Mouse (Mus musculus): Measurements from ENCODE around the gene 4930415O20Rik.
"Not testable (repeated sequence)": the region's sequence is repeated elsewhere in the genome, so short reads cannot be mapped to it uniquely, and the experiment has no call there.

The 4930415O20Rik gene

GRCm38 (mm10) chr15:98568256-98569033 is 2.4 kb upstream of the 4930415O20Rik start:
- peak; percentile 73 for DNase-seq (ENCODE audit: low read depth, low spot score)

GRCm38 (mm10) chr15:98569216-98569615 is 1.6 kb upstream of the 4930415O20Rik start:
- DNase-seq (ENCODE audit: low read depth, low spot score), result no peak

GRCm38 (mm10) chr15:98569795-98570365 is 924 bp upstream of the 4930415O20Rik start:
- no peak for DNase-seq (ENCODE audit: low read depth, low spot score)

DNA sequence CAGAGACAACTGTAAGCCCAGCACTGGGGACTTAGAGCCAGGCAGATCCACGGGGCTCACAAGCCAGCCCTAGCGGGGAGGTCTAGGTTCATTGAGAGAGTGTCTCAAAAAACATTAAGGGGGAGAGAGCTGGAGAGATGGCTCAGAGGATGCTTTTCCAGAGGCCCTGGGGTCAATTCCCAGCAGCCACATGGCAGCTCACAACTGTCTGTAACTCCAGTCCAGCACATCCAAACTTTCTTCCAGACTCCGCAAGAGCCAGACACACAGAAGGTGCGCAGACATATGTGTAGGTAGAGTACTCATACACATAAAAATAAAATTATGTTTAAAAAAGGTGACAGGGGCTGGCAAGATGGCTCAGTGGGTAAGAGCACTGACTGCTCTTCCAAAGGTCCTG is 2.5 kb downstream of the 4930415O20Rik start:
- DNase-seq (ENCODE audit: low read depth, low spot score), result no peak

- DNase-seq (ENCODE audit: low read depth, low spot score), result no peak
Observed at GRCm38 (mm10) chr15:98579310-98579709, 8.5 kb downstream of the 4930415O20Rik start.

DNA sequence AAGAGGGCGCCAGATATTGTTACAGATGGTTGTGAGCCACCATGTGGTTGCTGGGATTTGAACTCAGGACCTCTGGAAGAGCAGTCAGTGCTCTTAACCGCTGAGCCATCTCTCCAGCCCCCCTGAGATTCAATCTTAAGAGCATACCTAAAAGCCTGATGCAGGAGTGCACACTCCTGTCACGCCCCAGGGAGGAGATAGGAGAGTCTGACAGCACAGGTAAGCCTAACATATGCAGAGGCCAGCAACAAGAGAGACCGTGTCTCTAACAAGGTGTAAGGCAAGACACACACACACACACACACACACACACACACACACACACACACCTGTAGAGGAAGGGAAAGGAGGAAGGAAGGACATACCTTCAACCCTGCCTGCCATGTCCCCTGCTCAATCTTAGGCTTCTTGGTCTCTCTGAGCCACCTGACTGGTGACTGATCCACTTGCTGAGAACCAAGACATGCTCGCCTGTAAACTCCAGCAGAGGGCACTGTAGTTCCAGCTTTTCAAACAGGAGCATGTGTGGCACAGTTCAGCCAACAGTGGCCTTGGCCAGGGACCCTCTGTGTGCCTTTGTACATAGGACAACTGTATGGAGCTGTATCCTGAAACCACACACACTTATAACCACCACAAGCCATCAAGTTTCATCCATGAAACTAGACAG is 9.1 kb downstream of the 4930415O20Rik start:
- peak; percentile 92 for DNase-seq (ENCODE audit: low read depth, low spot score)

GRCm38 (mm10) chr15:98582410-98582809 is 11.6 kb downstream of the 4930415O20Rik start:
- DNase-seq (ENCODE audit: low read depth, low spot score), result no peak

GRCm38 (mm10) chr15:98582996-98583395 is 12.2 kb downstream of the 4930415O20Rik start:
- no peak for DNase-seq (ENCODE audit: low read depth, low spot score)

GRCm38 (mm10) chr15:98585421-98585820 is 14.6 kb downstream of the 4930415O20Rik start:
- DNase-seq (ENCODE audit: low read depth, low spot score), result peak; percentile 38

GRCm38 (mm10) chr15:98586141-98586540 is 15.3 kb downstream of the 4930415O20Rik start:
- DNase-seq (ENCODE audit: low read depth, low spot score), result not testable (repeated sequence)

DNA sequence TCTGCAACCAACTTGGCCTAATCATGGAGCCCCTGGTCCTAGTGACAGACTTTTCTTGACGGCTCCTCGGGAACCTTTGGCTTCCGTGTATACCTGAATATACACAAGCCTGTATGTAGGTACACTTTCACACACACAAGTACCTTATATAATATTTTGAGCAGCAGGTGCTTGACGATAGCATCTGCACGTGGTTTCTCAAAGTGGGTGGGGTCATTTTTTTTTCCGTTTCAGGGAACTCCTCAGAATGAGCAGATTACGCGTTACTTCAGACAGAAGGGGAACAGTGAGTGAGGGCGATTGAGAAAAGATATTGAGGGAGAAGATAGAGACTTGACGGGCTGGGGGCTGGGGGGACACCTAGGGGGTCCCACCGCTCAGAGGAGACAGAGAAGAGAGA is 16.9 kb downstream of the 4930415O20Rik start:
- DNase-seq (ENCODE audit: low read depth, low spot score), result no peak

GRCm38 (mm10) chr15:98589640-98590336 is 19.0 kb downstream of the 4930415O20Rik start:
- DNase-seq (ENCODE audit: low read depth, low spot score), result no peak

DNA sequence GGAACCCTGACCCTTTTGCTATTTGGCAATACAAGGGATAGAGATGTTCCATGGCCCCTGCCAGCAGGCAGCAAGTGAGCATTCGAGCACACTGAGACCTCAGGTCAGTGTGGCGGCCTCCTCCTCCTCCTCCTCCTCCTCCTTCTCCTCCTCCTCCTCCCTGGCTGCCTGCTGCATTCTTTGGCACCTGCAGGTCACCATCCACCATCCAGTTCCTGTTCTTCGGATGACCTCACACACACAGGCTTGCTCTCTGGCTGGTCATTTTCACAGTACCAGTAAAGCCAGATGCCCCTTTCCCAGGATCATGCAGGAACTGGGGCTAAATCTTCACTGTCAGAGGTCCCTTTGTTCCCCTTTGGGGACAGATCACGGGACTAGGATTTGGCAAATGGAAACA is 20.6 kb downstream of the 4930415O20Rik start:
- no peak for DNase-seq (ENCODE audit: low read depth, low spot score)

GRCm38 (mm10) chr15:98594193-98594592 is 23.4 kb downstream of the 4930415O20Rik start:
- DNase-seq (ENCODE audit: low read depth, low spot score), result peak; percentile 81

- DNase-seq (ENCODE audit: low read depth, low spot score), result no peak
Observed at GRCm38 (mm10) chr15:98595049-98595448, 24.2 kb downstream of the 4930415O20Rik start.

DNA sequence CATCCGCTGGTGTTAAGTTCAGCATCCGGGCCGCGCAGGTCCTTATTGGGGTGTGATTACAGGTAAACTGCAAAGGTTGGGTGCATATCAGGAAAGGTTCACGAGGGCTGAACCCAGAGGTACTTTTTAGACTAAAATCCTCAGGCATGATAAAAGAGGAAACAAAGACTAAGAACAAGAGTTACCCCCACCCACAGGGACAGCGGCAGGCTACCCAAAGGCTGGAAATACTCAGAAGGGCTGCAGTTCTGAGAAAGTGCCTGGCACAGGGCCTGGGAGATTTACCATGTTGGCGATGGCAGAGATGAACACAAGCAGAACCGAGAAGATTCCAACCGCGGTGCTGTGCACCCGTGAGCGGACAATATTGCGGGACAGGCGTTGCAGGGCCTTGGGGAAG is 25.8 kb downstream of the 4930415O20Rik start:
- DNase-seq (ENCODE audit: low read depth, low spot score), result no peak

DNA sequence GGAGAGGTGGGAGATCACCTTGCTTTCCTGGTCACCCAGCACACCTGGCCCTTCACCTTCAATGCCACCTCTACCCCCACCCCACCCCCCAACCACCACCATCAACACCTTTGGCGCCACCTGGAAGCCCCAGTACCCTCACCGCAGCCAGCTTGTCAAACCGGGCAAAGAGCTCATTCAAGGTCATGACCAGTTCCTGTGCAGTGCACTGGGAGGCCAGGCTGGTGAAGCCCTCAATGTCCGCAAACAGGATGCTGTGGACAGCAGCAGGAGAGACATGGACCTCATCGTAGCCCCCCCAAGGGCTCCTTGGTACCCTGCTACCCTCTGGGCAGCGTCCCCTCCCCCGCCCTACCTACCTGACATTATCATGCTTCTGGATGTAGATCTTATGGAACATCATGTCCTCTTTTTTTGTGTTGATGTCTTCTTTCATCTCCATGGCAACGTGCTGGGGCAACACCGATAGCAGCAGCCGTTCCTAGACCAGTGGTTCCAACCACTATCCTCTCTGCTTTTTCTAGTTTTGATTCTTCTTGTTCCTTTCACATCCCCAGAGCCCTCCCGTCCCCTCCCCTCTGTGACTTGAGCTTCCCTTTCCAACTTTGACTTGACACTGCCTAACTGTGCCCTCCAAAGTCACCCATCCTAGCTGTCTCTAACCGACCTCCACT is 29.4 kb downstream of the 4930415O20Rik start:
- peak; percentile 49 for DNase-seq (ENCODE audit: low read depth, low spot score)

DNA sequence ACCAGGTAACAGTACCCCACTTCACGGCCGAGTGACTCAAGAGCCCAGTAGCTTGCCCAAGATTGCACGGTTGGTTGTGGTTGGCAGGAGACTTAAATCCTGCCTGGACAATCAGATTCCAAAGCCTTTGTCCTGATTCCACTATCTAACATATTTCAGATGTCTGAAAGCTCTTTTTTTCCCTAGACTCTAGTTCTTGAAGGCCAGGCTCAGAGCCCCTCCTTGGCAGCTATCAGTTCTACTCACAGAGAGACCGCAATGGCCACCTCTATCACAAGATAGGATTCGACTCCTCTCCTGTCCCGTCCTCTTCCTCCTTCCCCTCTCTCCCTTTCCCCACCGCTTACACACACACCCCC is 31.0 kb downstream of the 4930415O20Rik start:
- DNase-seq (ENCODE audit: low read depth, low spot score), result no peak

DNA sequence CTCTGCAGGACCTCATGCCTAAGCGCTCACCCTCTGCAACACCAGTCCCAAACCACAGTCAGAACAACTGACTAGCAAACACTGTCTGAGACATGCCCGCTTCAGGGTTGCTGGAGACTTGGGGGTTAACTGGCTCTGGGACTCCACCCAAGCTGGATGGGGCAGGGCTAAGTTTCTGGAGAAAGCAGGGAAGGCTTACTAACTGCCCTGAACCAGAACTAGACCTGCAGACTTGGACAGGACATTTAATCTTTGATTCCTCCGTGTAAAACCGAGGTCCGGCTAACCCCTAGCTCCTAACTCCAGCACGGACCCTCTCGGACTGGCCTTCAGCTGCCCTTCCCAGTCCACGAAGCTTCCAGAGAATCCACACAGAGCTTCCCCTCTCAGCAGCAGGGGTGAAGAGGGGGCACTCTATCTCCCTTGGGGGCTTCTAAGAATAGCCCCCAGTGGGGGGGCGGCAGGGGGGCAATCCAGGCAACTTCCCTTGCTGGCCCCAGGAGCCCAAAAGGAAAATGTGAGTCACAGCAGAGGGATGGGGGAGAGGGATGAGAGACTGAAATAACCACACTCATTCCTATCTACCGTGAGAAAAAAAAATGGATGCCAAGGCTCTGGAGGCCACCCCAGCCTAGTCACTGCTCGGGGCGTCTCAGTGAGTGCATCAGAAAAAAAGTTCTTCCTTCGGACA is 31.5 kb downstream of the 4930415O20Rik start:
- no peak for DNase-seq (ENCODE audit: low read depth, low spot score)

DNA sequence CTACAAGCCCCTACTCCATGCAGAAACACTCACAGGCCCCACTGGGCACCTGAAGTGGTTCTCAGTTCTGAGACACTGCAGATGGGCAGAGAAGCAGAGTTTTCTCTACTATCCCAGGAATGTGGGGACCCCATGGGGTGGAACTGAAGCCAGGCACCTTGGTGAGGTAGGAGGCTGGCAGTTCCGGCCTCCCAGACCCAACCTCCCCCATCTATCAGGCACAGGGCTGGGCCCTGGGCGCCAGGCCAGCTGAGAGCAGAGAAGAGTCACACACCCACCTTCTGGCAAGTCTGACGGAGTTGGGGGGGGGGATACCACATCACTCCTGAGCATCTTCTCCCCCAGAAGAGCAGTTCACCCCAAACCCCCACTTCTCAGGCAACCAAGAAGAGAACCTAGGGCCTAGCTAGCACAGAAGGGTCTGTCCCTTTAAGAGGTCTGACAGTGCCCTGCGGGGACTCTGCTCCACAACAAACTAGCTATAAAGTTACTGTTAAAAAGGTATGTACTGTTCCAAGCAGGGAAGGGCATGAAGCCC is 32.2 kb downstream of the 4930415O20Rik start:
- no peak for DNase-seq (ENCODE audit: low read depth, low spot score)
